Mouse (Mus musculus) kidney, postnatal 0 days (tissue): ENCODE measurements around the gene Yae1d1. TPM values are rescaled to one million over a fixed set of nuclear protein-coding genes. Genes with fewer than 3 reads are reported as not detected.

Experiments used
- ATAC-seq: fragments of 200-750 bp; cut with Nextera tagmentation; replicated peaks from 2 replicates; pipeline ENCODE4 v1.8.0; 2017; ENCODE audit warnings: low read depth, moderate number of reproducible peaks, moderate TSS enrichment, moderate library complexity; ENCODE audit not compliant: low FRiP score
- DNase-seq: peaks from one replicate; pipeline ENCODE4 v3.0.0-alpha.2; 2016; ENCODE audit warnings: low spot score
- H3K27ac ChIP-seq: fragments of 300-500 bp; sonication (generic); 2 replicates; pipeline ENCODE4 v1.5.1; 2014; ENCODE audit warnings: mild to moderate bottlenecking
- H3K27me3 ChIP-seq: fragments of 300-500 bp; sonication (generic); 2 replicates; pipeline ENCODE4 v1.6.1; 2014; ENCODE audit warnings: low read length, mixed read lengths; ENCODE audit not compliant: insufficient read depth
- H3K36me3 ChIP-seq: fragments of 300-500 bp; sonication (generic); 2 replicates; pipeline ENCODE4 v1.6.1; 2014; ENCODE audit warnings: low read length, mixed read lengths; ENCODE audit not compliant: insufficient read depth
- H3K4me1 ChIP-seq: fragments of 300-500 bp; sonication (generic); replicated peaks from 2 replicates; pipeline ENCODE4 v1.6.1; 2014; ENCODE audit warnings: antibody characterized with exemption, low read length, mixed read lengths; ENCODE audit not compliant: insufficient read depth
- H3K4me2 ChIP-seq: fragments of 300-500 bp; sonication (generic); 2 replicates; pipeline ENCODE4 v1.6.1; 2014; ENCODE audit warnings: mild to moderate bottlenecking, low read length, moderate library complexity, mixed read lengths
- H3K4me3 ChIP-seq: fragments of 300-500 bp; sonication (generic); replicated peaks from 2 replicates; pipeline ENCODE4 v1.5.1; 2014; ENCODE audit warnings: low read depth, low read length
- H3K9ac ChIP-seq: fragments of 300-500 bp; sonication (generic); 2 replicates; pipeline ENCODE4 v1.6.1; 2014; ENCODE audit warnings: low read depth, low read length
- H3K9me3 ChIP-seq: fragments of 300-500 bp; sonication (generic); replicated peaks from 2 replicates; pipeline ENCODE4 v1.6.1; 2016; ENCODE audit warnings: low read length, inconsistent platforms, mixed read lengths
- CTCF ChIP-seq: IDR thresholded peaks from 2 replicates; pipeline ENCODE4 v1.5.1; 2016; ENCODE audit warnings: antibody characterized with exemption, low read depth, mild to moderate bottlenecking, moderate library complexity
- WGBS: fragments of 180-500 bp; shearing (Covaris S2); extraction: QIAGEN DNeasy Blood & Tissue Kit; methylation state at CpG from one replicate; pipeline ENCODE4 v1.1.7; 2014; 5-methylcytosine and 5-hydroxymethylcytosine counted together
- polyA plus RNA-seq: library from polyadenylated mRNA; unstranded; fragments of >200 nt; fragmentation: Nextera tagmentation; extraction: Ambion mirVana; gene quantifications from 2 replicates; pipeline ENCODE4 v1.2.1, GENCODE M21; 2015

Yae1d1 gene
- polyA plus RNA-seq: 71.1 and 71.4 TPM in 2 replicates

DNA sequence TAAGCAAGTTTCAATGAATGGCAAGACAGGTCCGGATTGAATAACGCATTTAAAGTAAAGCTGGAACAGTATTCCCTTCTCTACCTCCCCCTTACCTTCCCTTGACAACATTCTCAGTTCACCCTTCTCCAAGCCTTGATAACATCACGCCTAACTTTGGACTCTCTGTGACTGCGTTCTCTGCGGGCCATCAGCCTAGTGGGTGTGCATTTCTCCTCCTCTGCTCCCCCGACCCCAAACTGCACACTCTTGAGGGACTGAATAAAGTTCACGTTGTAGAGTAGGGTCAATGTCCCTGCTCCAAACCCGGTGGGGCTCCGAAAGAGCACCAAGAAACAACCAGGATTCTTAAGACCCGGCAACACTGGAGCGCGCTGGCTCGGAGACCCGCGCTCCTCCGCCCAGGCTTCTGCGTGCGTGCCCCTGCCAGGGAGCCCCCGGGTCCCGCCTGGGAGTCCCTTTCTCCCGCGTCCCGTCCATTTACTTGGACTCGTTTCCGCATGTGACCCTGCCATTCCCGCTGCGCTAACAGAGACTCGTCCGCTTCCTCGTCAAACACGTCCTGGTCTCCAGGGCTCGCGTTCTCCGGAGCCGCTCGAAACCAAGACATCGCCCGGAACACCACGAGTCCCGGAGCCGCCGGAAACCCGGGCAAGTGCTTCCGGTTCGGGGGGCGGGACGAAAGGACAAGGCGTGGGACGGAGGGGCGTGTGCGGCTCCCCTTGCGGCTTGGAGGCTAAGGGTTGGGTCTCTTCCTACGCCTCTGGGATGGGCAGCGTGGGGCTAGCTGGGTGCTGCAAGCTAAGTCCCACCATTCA lies at the start of gene Yae1d1:
Yae1d1 (minus strand) TSS at position 653 of the 818 bp plus-strand sequence.
- Histone ChIP-seq H3K4me3 (peak within 1 kb of the TSS; percentile 74), H3K4me2 (peak within 1 kb of the TSS; percentile 68), H3K9ac (peak within 1 kb of the TSS; percentile 84), H3K27me3 (no peaks in the 10 kb centered on the region), H3K36me3 (no peaks in the 10 kb centered on the region), H3K27ac (peak within 1 kb of the TSS; percentile 92), H3K4me1 (0 out of 2 replicates have a peak, but pooled peaks cover 2% of the 10 kb centered on the region), H3K9me3 (no peaks in the 10 kb centered on the region)
- peak; percentile 94 for DNase-seq
- peak; percentile 99 for ATAC-seq
- WGBS: under 1% methylated on average over 54 of the region's 54 CpGs
- peak; percentile 62 for TF ChIP-seq CTCF

DNA sequence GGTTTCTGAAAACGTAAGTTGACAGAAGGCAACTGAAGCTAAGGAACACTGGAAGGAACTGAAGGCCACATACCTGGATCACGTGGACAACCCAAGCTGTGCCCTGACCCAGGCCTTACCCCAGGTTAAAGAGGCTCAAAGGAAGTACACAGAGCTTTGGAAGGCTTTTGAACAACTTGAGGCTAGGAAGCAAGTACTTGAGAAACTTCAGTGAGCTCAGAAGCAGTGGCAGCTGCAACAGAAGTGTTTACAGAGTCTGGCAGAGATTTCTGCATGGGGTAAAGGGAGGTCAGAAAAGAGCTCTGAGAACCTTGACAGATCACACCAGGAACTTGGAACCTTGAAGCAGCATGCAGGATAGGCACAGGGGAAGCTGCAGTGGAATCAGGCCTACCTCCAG lies 45.7 kb upstream of the Yae1d1 start:
- Histone ChIP-seq H3K27me3 (no peaks in the 10 kb centered on the region), H3K4me3 (no peak overlapping the region), H3K9ac (no peak overlapping the region), H3K4me2 (no peak overlapping the region), H3K4me1 (no peaks in the 10 kb centered on the region), H3K36me3 (no peaks in the 10 kb centered on the region), H3K27ac (no peak overlapping the region), H3K9me3 (no peaks in the 10 kb centered on the region)
- no peak for ATAC-seq
- WGBS: 68% methylated on average over 2 of the region's 2 CpGs
- no peak for TF ChIP-seq CTCF
- DNase-seq: no peak

DNA sequence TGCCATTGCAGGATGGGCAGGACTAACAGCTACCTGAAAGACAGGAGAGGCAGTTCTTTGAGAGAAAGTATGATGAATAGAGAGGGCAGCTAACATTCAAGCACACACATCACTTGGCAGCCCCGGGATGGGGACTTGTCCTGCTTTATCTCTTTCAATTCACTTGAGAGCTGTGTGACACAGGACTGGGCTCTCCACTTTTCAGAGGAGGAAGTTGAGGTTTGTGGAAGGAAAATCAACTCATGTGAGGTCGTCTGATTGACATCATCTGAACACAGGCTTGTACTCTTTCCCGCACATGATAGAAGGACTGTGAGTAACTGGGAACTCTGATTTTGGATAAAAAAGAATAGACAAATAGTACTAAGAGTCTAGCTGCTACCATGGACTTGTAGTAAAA lies 23.5 kb upstream of the Yae1d1 start:
- TF ChIP-seq CTCF: no peak
- no peak for DNase-seq
- H3K27ac ChIP-seq: no peak overlapping the region
- ATAC-seq: no peak
- no peak overlapping the region for H3K4me3 ChIP-seq
- H3K9me3 ChIP-seq: no peaks in the 10 kb centered on the region
- H3K27me3 ChIP-seq: no peaks in the 10 kb centered on the region
- 77% methylated on average over 3 of the region's 3 CpGs for WGBS
- H3K9ac ChIP-seq: no peak overlapping the region
- no peaks in the 10 kb centered on the region for H3K4me1 ChIP-seq
- no peak overlapping the region for H3K4me2 ChIP-seq
- no peaks in the 10 kb centered on the region for H3K36me3 ChIP-seq

DNA sequence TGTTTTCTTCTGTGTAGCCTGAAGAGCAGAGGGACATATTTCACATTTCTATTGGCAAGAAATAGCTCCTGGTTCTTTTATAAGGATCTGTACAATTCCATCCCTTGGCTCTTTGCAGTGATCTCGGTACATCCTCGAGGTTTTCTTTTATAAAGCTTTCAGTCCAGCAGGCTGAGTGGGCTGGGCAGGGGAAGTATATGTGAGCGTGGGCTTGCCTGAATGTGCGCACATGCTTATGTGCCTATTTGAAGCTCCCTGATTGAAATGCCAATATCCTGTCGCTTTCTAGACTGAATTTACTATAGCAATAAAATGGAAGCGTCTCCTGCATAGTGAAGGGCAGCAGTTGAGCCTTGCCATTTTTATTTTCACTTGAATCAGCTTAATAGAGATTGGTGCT lies 20.1 kb upstream of the Yae1d1 start:
- no peak overlapping the region for H3K27ac ChIP-seq
- TF ChIP-seq CTCF: no peak
- no peak overlapping the region for H3K4me3 ChIP-seq
- H3K4me2 ChIP-seq: no peak overlapping the region
- no peaks in the 10 kb centered on the region for H3K4me1 ChIP-seq
- H3K27me3 ChIP-seq: no peaks in the 10 kb centered on the region
- no peaks in the 10 kb centered on the region for H3K36me3 ChIP-seq
- H3K9me3 ChIP-seq: no peaks in the 10 kb centered on the region
- no peak for DNase-seq
- WGBS: 58% methylated on average over 6 of the region's 6 CpGs
- no peak for ATAC-seq
- no peak overlapping the region for H3K9ac ChIP-seq

DNA sequence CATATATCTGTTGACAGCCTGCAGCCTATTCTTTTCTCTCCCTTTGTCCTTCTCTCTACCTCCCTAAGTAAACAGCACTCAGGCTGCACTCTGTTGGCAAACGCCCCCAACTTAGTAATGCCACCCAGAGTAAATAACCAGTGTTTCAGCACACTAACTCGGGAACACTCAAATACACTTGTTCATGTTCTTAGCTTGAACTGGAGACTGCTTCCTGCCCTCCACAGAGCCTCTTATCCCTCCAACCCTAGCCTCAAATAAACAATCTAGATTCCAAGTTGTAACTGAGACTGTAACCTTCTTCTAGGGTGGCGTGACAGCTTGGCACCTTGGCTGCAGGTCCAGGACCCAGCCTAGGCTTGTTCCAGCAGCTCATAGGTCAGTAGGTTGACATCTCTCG lies 17.9 kb upstream of the Yae1d1 start:
- Histone ChIP-seq H3K27me3 (no peaks in the 10 kb centered on the region), H3K27ac (no peak overlapping the region), H3K9me3 (no peaks in the 10 kb centered on the region), H3K9ac (no peak overlapping the region), H3K36me3 (no peaks in the 10 kb centered on the region), H3K4me1 (no peaks in the 10 kb centered on the region), H3K4me3 (no peak overlapping the region), H3K4me2 (no peak overlapping the region)
- WGBS: 66% methylated on average over 4 of the region's 4 CpGs
- ATAC-seq: no peak
- no peak for DNase-seq
- TF ChIP-seq CTCF: no peak

DNA sequence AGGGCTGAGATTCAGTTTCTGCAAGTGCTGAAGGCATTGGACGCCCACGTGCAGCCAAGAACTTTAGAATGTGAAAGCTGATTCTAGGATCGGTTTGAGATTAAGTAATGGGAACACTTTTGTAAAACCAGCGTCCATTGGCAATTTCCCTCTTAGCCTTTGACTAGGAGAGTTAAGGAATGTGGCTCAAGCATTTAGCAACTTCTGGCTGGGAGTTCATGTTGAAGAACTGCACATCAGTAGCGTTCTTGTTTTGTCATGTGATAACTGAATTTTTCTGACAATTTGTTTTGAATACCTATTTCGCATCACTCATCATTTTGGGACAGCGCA lies 332 bp upstream of the Yae1d1 start:
- 38% methylated on average over 7 of the region's 7 CpGs for WGBS
- Histone ChIP-seq H3K4me1 (0 out of 2 replicates have a peak, but pooled peaks cover 2% of the 10 kb centered on the region), H3K27me3 (no peaks in the 10 kb centered on the region), H3K27ac (no peak overlapping the region), H3K36me3 (no peaks in the 10 kb centered on the region), H3K9me3 (no peaks in the 10 kb centered on the region), H3K4me2 (peak overlapping the region; percentile 68), H3K4me3 (peak overlapping the region; percentile 74), H3K9ac (peak overlapping the region; percentile 84; the same call in 1 of the 2 replicates)
- no peak for DNase-seq
- peak; percentile 25; the same call in 1 of the 2 replicates for ATAC-seq
- no peak for TF ChIP-seq CTCF
